Mouse (Mus musculus) ES-Bruce4 (cell line): ENCODE data around the gene Dnajc27. TPM values are rescaled to one million over a fixed set of nuclear protein-coding genes. Genes with fewer than 3 reads are reported as not detected.

Experiments
- H3K27ac ChIP-seq: 2 replicates; pipeline ENCODE4 v1.5.1; 2012; ENCODE audit warnings: low read length, inconsistent platforms; ENCODE audit not compliant: insufficient read depth
- H3K27me3 ChIP-seq: 2 replicates; pipeline ENCODE4 v1.6.1; 2012; ENCODE audit warnings: mild to moderate bottlenecking, low read length, inconsistent platforms; ENCODE audit not compliant: control insufficient read depth, poor library complexity, insufficient read depth, severe bottlenecking
- H3K36me3 ChIP-seq: 2 replicates; pipeline ENCODE4 v1.6.1; 2012; ENCODE audit warnings: inconsistent platforms, mild to moderate bottlenecking, low read length, moderate library complexity; ENCODE audit not compliant: control insufficient read depth, poor library complexity, insufficient read depth, severe bottlenecking
- H3K4me1 ChIP-seq: one replicate; pipeline ENCODE4 v1.8.1; 2011; ENCODE audit warnings: low read length; ENCODE audit not compliant: control insufficient read depth, insufficient read depth
- H3K4me3 ChIP-seq: 2 replicates; pipeline ENCODE4 v1.5.1; 2011; ENCODE audit warnings: low read depth, mild to moderate bottlenecking, low read length
- H3K9ac ChIP-seq: 2 replicates; pipeline ENCODE4 v1.6.1; 2012; ENCODE audit warnings: low read depth, mild to moderate bottlenecking, inconsistent platforms; ENCODE audit not compliant: poor library complexity, severe bottlenecking
- H3K9me3 ChIP-seq: replicated peaks from 2 replicates; pipeline ENCODE4 v1.6.1; 2012; ENCODE audit warnings: mild to moderate bottlenecking, low read length, inconsistent platforms; ENCODE audit not compliant: control insufficient read depth, poor library complexity, insufficient read depth, severe bottlenecking
- CTCF ChIP-seq: IDR thresholded peaks from one replicate; pipeline ENCODE4 v1.8.1; 2011; ENCODE audit warnings: low read depth, low read length
- EP300 ChIP-seq: IDR thresholded peaks from 2 replicates; pipeline ENCODE4 v1.6.1; 2011; ENCODE audit warnings: low read depth, low read length; ENCODE audit not compliant: insufficient read depth
- POLR2A ChIP-seq: IDR thresholded peaks from one replicate; pipeline ENCODE4 v1.8.1; 2011; ENCODE audit warnings: low read length; ENCODE audit not compliant: insufficient read depth
- polyA plus RNA-seq: library from polyadenylated mRNA; stranded (reverse); fragments of >200 nt; gene quantifications from 2 replicates; pipeline ENCODE4 v1.2.4, GENCODE M21; 2011; ENCODE audit warnings: low read depth; ENCODE audit not compliant: missing spikeins, insufficient read depth, insufficient read length

Dnajc27 gene
- polyA plus RNA-seq, 1 experiment = 11.9 TPM

- H3K36me3 ChIP-seq = no peaks in the 10 kb centered on the region; the same call in 1 of the 2 replicates
- no peak overlapping the region for H3K9ac ChIP-seq
- H3K27ac ChIP-seq = no peak overlapping the region
- no peak overlapping the region for H3K4me3 ChIP-seq
- no peaks in the 10 kb centered on the region for H3K9me3 ChIP-seq
- H3K27me3 ChIP-seq = no peaks in the 10 kb centered on the region
- no peaks in the 10 kb centered on the region for H3K4me1 ChIP-seq
- TF ChIP-seq EP300 = no peak
- no peak for TF ChIP-seq CTCF
- no peak for TF ChIP-seq POLR2A
Measured at GRCm38 (mm10) chr12:4116132-4116531, 33.7 kb downstream of the Dnajc27 start.

DNA sequence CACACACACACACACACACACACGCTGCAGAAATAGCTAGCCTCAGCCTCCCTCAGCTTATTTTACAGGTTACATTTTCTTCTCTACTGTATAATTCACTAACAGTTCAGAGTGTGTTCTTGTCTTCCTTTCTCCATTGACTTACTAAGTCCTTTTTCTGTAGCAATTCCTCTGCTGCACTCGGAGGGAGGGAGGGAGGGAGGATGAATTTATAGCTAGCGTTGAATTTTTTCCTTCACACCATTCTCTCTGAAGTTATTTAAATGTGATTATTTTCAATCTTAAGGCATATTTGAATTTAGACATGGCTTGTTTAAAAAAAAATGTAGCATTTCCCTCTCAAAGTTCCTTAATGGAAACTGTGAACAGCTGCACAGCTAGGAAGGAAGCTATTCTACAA lies 34.8 kb downstream of the Dnajc27 start:
- H3K27me3 ChIP-seq = no peaks in the 10 kb centered on the region
- TF ChIP-seq EP300 (no peak), POLR2A (no peak), CTCF (no peak)

GRCm38 (mm10) chr12:4117579-4117978 lies 35.2 kb downstream of the Dnajc27 start:
- Histone ChIP-seq H3K9me3 (no peaks in the 10 kb centered on the region), H3K27ac (no peak overlapping the region), H3K27me3 (no peaks in the 10 kb centered on the region), H3K9ac (no peak overlapping the region), H3K36me3 (no peaks in the 10 kb centered on the region; the same call in 1 of the 2 replicates), H3K4me1 (no peaks in the 10 kb centered on the region), H3K4me3 (no peak overlapping the region)
- no peak for TF ChIP-seq POLR2A
- no peak for TF ChIP-seq EP300
- no peak for TF ChIP-seq CTCF

More for the DNA sequence above, 34.8 kb downstream of the Dnajc27 start:
- Histone ChIP-seq H3K27ac (no peak overlapping the region), H3K4me3 (no peak overlapping the region), H3K9ac (no peak overlapping the region), H3K4me1 (no peaks in the 10 kb centered on the region), H3K36me3 (no peaks in the 10 kb centered on the region; the same call in 1 of the 2 replicates), H3K9me3 (no peaks in the 10 kb centered on the region)

GRCm38 (mm10) chr12:4127346-4127745 lies 45.0 kb downstream of the Dnajc27 start:
- TF ChIP-seq CTCF (no peak), EP300 (no peak), POLR2A (no peak)

DNA sequence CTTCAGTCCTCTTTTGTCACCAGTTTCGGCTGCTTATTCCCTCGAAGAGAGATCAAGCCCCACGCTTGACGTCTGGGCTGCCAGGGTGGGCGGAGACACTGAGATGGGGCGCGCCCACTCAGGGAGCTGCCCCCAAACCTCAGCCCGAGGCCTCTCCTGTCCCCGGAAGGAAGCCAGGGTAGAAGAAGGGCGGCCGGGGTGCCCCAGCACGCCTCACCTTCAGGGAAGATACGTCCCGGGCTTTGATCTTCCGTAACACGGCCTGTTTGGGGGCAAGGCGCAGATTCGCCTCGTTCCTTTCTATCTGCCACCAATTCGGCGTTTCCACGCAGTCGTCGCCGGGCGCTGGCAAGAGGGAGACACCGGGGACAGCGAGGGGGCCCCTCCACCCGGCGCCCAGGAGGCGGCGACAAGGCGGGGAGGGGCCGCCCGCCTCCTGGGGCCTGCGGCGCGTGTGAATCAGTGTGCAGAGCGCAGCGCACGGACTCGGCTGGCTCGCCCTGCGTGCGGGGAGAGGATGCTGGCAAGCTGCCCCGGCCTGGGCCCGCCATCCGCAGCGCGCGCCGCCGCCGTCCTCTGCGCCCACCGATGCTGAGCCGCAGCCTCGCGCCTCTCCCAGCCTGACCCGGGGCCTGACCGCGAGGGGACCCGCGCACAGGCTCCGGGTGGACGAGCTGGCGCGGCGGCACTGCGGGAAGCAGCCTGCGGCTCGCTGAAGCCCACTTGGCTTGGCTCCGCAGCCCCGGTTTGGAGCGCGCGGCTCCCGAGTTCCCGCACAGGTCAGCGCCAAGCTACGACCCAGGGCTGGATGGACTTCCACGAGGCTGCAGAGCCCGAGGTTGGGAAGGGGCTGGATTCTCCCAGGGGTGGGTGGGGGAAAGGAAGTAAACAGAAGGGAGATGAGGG lies 50.8 kb downstream of the Dnajc27 start, which contains the start of gene Adcy3:
Gene Adcy3 (plus strand): TSS at position 163 of the 906 bp plus-strand sequence.
- no peak for TF ChIP-seq POLR2A
- no peak for TF ChIP-seq EP300
- TF ChIP-seq CTCF = no peak
- no peaks in the 10 kb centered on the region for H3K36me3 ChIP-seq
- no peaks in the 10 kb centered on the region; the same call in 1 of the 2 replicates for H3K9me3 ChIP-seq
- peaks cover 3% of the 10 kb centered on the region for H3K4me1 ChIP-seq
- peak within 1 kb of the TSS; percentile 91 for H3K9ac ChIP-seq
- peak within 1 kb of the TSS; percentile 64 for H3K4me3 ChIP-seq
- no peak within 1 kb of the TSS for H3K27ac ChIP-seq
- H3K27me3 ChIP-seq = 0 out of 2 replicates have a peak, but pooled peaks cover 1% of the 10 kb centered on the region

More at GRCm38 (mm10) chr12:4127346-4127745, 45.0 kb downstream of the Dnajc27 start:
- Histone ChIP-seq H3K27me3 (no peaks in the 10 kb centered on the region), H3K27ac (no peak overlapping the region), H3K9ac (no peak overlapping the region), H3K36me3 (no peaks in the 10 kb centered on the region), H3K9me3 (no peaks in the 10 kb centered on the region; the same call in 1 of the 2 replicates), H3K4me3 (no peak overlapping the region), H3K4me1 (no peaks in the 10 kb centered on the region)

GRCm38 (mm10) chr12:4133847-4134212 lies 51.4 kb downstream of the Dnajc27 start:
- Histone ChIP-seq H3K4me1 (peaks cover 3% of the 10 kb centered on the region), H3K9ac (peak overlapping the region; percentile 91), H3K36me3 (no peaks in the 10 kb centered on the region), H3K9me3 (no peaks in the 10 kb centered on the region; the same call in 1 of the 2 replicates), H3K4me3 (peak overlapping the region; percentile 64), H3K27me3 (0 out of 2 replicates have a peak, but pooled peaks cover 1% of the 10 kb centered on the region), H3K27ac (no peak overlapping the region)
- no peak for TF ChIP-seq CTCF
- TF ChIP-seq EP300 = no peak
- no peak for TF ChIP-seq POLR2A
